Mouse (Mus musculus) MEL (cell line): ENCODE results near the gene Timm8b. TPM values are rescaled to one million over a fixed set of nuclear protein-coding genes. Genes with fewer than 3 reads are reported as not detected.

Experiments
- DNase-seq: peaks from one replicate; pipeline ENCODE4 v3.0.0; 2011; ENCODE audit warnings: low read depth, low spot score
- H3K27ac ChIP-seq: 2 replicates; pipeline ENCODE4 v1.5.1; 2012; ENCODE audit warnings: low read depth, mild to moderate bottlenecking, control low read depth, low read length, moderate library complexity; ENCODE audit not compliant: control insufficient read depth
- H3K27me3 ChIP-seq, 2 experiments: fragments of 150-350 bp in 1 of 2; sonication (generic) in 1 of 2; 2 replicates each; pipeline ENCODE4 v1.6.1; 2012; ENCODE audit warnings: low read length in 2 of 2, mild to moderate bottlenecking in 2 of 2, improper control_type of control experiment in 1 of 2, moderate library complexity in 1 of 2; ENCODE audit not compliant: insufficient read depth in 2 of 2, control insufficient read depth in 1 of 2
- H3K36me3 ChIP-seq, 2 experiments: 2 replicates each; pipeline ENCODE4 v1.6.1; 2012 to 2014; ENCODE audit warnings: low read length in 2 of 2, improper control_type of control experiment in 1 of 2, inconsistent platforms in 1 of 2, mild to moderate bottlenecking in 1 of 2; ENCODE audit not compliant: insufficient read depth in 2 of 2, control insufficient read depth in 1 of 2
- H3K4me1 ChIP-seq, 2 experiments: fragments of 150-350 bp in 1 of 2; sonication (generic) in 1 of 2; 2 replicates each; pipeline ENCODE4 v1.6.1; 2012; ENCODE audit warnings: low read length in 2 of 2, improper control_type of control experiment in 1 of 2, mild to moderate bottlenecking in 1 of 2; ENCODE audit not compliant: insufficient read depth in 2 of 2, control insufficient read depth in 1 of 2
- H3K4me3 ChIP-seq, 2 experiments: fragments of 150-350 bp in 1 of 2; sonication (generic) in 1 of 2; 2 replicates each; pipeline ENCODE4 v1.5.1; 2012; ENCODE audit warnings: low read depth in 2 of 2, low read length in 2 of 2, mild to moderate bottlenecking in 2 of 2, moderate library complexity in 2 of 2, control low read depth in 1 of 2, improper control_type of control experiment in 1 of 2; ENCODE audit not compliant: control insufficient read depth in 1 of 2, insufficient read depth in 1 of 2
- H3K79me2 ChIP-seq: 2 replicates; pipeline ENCODE4 v1.6.1; 2012; ENCODE audit warnings: mild to moderate bottlenecking, low read length, moderate library complexity; ENCODE audit not compliant: control insufficient read depth, poor library complexity, insufficient read depth
- H3K9ac ChIP-seq: 2 replicates; pipeline ENCODE4 v1.6.1; 2012; ENCODE audit warnings: low read depth, mild to moderate bottlenecking, control low read depth, low read length, moderate library complexity; ENCODE audit not compliant: control insufficient read depth, poor library complexity, severe bottlenecking
- H3K9me3 ChIP-seq: fragments of 150-350 bp; sonication (generic); replicated peaks from 2 replicates; pipeline ENCODE4 v1.6.1; 2012; ENCODE audit warnings: mild to moderate bottlenecking, low read length, improper control_type of control experiment, moderate library complexity; ENCODE audit not compliant: insufficient read depth
- E2F4 ChIP-seq: IDR thresholded peaks from 2 replicates; pipeline ENCODE4 v1.6.1; 2011; ENCODE audit warnings: low read depth, low read length, improper control_type of control experiment, borderline replicate concordance
- ETS1 ChIP-seq: IDR thresholded peaks from 2 replicates; pipeline ENCODE4 v1.6.1; 2012; ENCODE audit warnings: low read depth, mild to moderate bottlenecking, inconsistent platforms, low read length, improper control_type of control experiment, moderate library complexity
- JUND ChIP-seq: IDR thresholded peaks from 2 replicates; pipeline ENCODE4 v1.6.1; 2011; ENCODE audit warnings: low read depth, mild to moderate bottlenecking, improper control_type of control experiment, low read length
- KAT2A ChIP-seq: conservative IDR thresholded peaks from 2 replicates; pipeline ENCODE4 v1.6.1; 2012; ENCODE audit warnings: low read depth, low read length, improper control_type of control experiment, inconsistent platforms
- MAX ChIP-seq: IDR thresholded peaks from 2 replicates; pipeline ENCODE4 v1.6.1; 2011; ENCODE audit warnings: low read length, improper control_type of control experiment
- MAZ ChIP-seq: IDR thresholded peaks from 2 replicates; pipeline ENCODE4 v1.6.1; 2012; ENCODE audit warnings: low read depth, mild to moderate bottlenecking, inconsistent platforms, low read length, improper control_type of control experiment
- MYB ChIP-seq: IDR thresholded peaks from 2 replicates; pipeline ENCODE4 v1.6.1; 2011; ENCODE audit warnings: mild to moderate bottlenecking, low read depth, low read length, improper control_type of control experiment
- POLR2AphosphoS2 ChIP-seq: IDR thresholded peaks from 2 replicates; pipeline ENCODE4 v1.6.1; 2011; ENCODE audit warnings: low read length, improper control_type of control experiment
- RCOR1 ChIP-seq: IDR thresholded peaks from 2 replicates; pipeline ENCODE4 v1.6.1; 2012; ENCODE audit warnings: low read depth, mild to moderate bottlenecking, inconsistent platforms, low read length, improper control_type of control experiment
- SIN3A ChIP-seq: IDR thresholded peaks from 2 replicates; pipeline ENCODE4 v1.6.1; 2012; ENCODE audit warnings: low read length, improper control_type of control experiment, inconsistent platforms
- TAL1 ChIP-seq: IDR thresholded peaks from 2 replicates; pipeline ENCODE4 v1.6.1; 2012; ENCODE audit warnings: mild to moderate bottlenecking, inconsistent platforms, low read length, moderate library complexity, mixed read lengths
- TBP ChIP-seq: IDR thresholded peaks from 2 replicates; pipeline ENCODE4 v1.8.0; 2011; ENCODE audit warnings: low read depth, low read length, improper control_type of control experiment
- UBTF ChIP-seq: IDR thresholded peaks from 2 replicates; pipeline ENCODE4 v1.6.1; 2012; ENCODE audit warnings: low read depth, mild to moderate bottlenecking, inconsistent platforms, low read length, improper control_type of control experiment, moderate library complexity, borderline replicate concordance; ENCODE audit not compliant: insufficient read depth
- USF1 ChIP-seq: IDR thresholded peaks from 2 replicates; pipeline ENCODE4 v1.6.1; 2014; ENCODE audit warnings: low read depth, mild to moderate bottlenecking, inconsistent platforms, low read length, improper control_type of control experiment, moderate library complexity
- USF2 ChIP-seq, 2 experiments: IDR thresholded peaks; 2 replicates each; pipeline ENCODE4 v1.6.1; 2011 to 2012; ENCODE audit warnings: improper control_type of control experiment in 2 of 2, low read length in 2 of 2, borderline replicate concordance in 1 of 2, inconsistent platforms in 1 of 2, low read depth in 1 of 2, mild to moderate bottlenecking in 1 of 2; ENCODE audit not compliant: insufficient read depth in 1 of 2
- ZMIZ1 ChIP-seq: IDR thresholded peaks from 2 replicates; pipeline ENCODE4 v1.6.1; 2012; ENCODE audit warnings: low read depth, mild to moderate bottlenecking, inconsistent platforms, low read length, improper control_type of control experiment, moderate library complexity
- ZNF384 ChIP-seq: IDR thresholded peaks from 2 replicates; pipeline ENCODE4 v1.6.1; 2012; ENCODE audit warnings: low read depth, mild to moderate bottlenecking, inconsistent platforms, low read length, improper control_type of control experiment
- polyA plus RNA-seq, 2 experiments: library from polyadenylated mRNA; stranded (reverse) in 1 of 2; unstranded in 1 of 2; fragments of >175 nt in 1 of 2; fragments of >200 nt in 1 of 2; gene quantifications; 2 replicates each; pipeline versions ENCODE4 v1.2.1 to v1.2.4; 2012; ENCODE audit warnings: low replicate concordance in 2 of 2, low read depth in 1 of 2; ENCODE audit not compliant: insufficient read length in 2 of 2, insufficient read depth in 1 of 2, missing spikeins in 1 of 2
- total RNA-seq: library from RNA; depleted of rRNA; stranded (reverse); fragments of 300-350 nt; gene quantifications from 2 replicates; pipeline ENCODE4 v1.2.3, GENCODE M21; 2012

The Timm8b gene
- total and polyA plus RNA-seq, 3 experiments, result 129 to 247 TPM; not detected in 1

- H3K36me3 ChIP-seq, result no peaks in the 10 kb centered on the region
- DNase-seq, result peak; percentile 21
- no peaks in the 10 kb centered on the region for H3K79me2 ChIP-seq
- H3K27me3 ChIP-seq, result peaks cover 2 to 3% of the 10 kb centered on the region in 2 experiments; a peak in 3 of 4 replicates
- TF ChIP-seq MAX (peak; percentile 62), E2F4 (no peak), USF2 (IDR thresholded peaks at IDR 0.05; ENCODE audit: borderline replicate concordance in 1 of 2, insufficient read depth in 1 of 2, low read depth in 1 of 2, low read length in 2 of 2) (peak in 1 of 2 experiments; percentile 7; a peak in 1 of 4 replicates), USF1 (peak; percentile 79)
- H3K9ac ChIP-seq, result no peak overlapping the region
- no peak overlapping the region for H3K27ac ChIP-seq
- H3K4me1 ChIP-seq, result no peaks in the 10 kb centered on the region
- no peaks in the 10 kb centered on the region for H3K9me3 ChIP-seq
- H3K4me3 ChIP-seq, result no peak overlapping the region
These were observed 37.8 kb upstream of the Timm8b start for GRCm38 (mm10) chr9:50565940-50566339.

- Histone ChIP-seq H3K4me3 (no peak overlapping the region), H3K36me3 (no peaks in the 10 kb centered on the region), H3K79me2 (no peaks in the 10 kb centered on the region), H3K9ac (no peak overlapping the region), H3K27ac (no peak overlapping the region), H3K9me3 (no peaks in the 10 kb centered on the region), H3K27me3 (no peaks in the 10 kb centered on the region; a peak in 3 of 4 replicates), H3K4me1 (no peaks in the 10 kb centered on the region)
- no peak for DNase-seq
- TF ChIP-seq TBP (no peak), KAT2A (no peak), RCOR1 (no peak), ETS1 (no peak), ZMIZ1 (no peak), MYB (no peak), TAL1 (no peak), POLR2AphosphoS2 (no peak), E2F4 (no peak), JUND (no peak), SIN3A (no peak), MAZ (no peak), ZNF384 (no peak), UBTF (no peak), USF1 (no peak)
These were observed 36.3 kb upstream of the Timm8b start for GRCm38 (mm10) chr9:50567372-50567771.
